Mouse (Mus musculus): ENCODE results near the gene Trim80. TPM values are rescaled to one million over a fixed set of nuclear protein-coding genes. Genes with fewer than 3 reads are reported as not detected.

Trim80 gene
- polyA plus RNA-seq, 1 experiment from 2014 or later, result not detected

GRCm38 (mm10) chr11:115406858-115407401 lies 33.4 kb upstream of the Trim80 start:
- Histone ChIP-seq H3K27me3 (ENCODE audit: control insufficient read depth, insufficient read depth, low read length) (no peaks in the 10 kb centered on the region), H3K9ac (ENCODE audit: low read length) (no peak overlapping the region), H3K4me2 (ENCODE audit: low read depth, severe bottlenecking) (no peak overlapping the region), H3K4me1 (ENCODE audit: control insufficient read depth, insufficient read depth, low read length) (peaks cover 10% of the 10 kb centered on the region), H3K27ac (replicated peaks; ENCODE audit: low read depth, low read length) (no peak overlapping the region), H3K4me3 (ENCODE audit: low read depth, low read length) (no peak overlapping the region), H3K9me3 (ENCODE audit: control insufficient read depth, low read length) (no peaks in the 10 kb centered on the region), H3K36me3 (ENCODE audit: control insufficient read depth, insufficient read depth, low read length) (peaks cover 8% of the 10 kb centered on the region)
- WGBS, result 97% methylated on average over 17 of the region's 17 CpGs
- ATAC-seq (ENCODE audit: insufficient number of reproducible peaks, low FRiP score, low TSS enrichment, low read depth), result no peak
- DNase-seq (ENCODE audit: low spot score), result no peak

DNA sequence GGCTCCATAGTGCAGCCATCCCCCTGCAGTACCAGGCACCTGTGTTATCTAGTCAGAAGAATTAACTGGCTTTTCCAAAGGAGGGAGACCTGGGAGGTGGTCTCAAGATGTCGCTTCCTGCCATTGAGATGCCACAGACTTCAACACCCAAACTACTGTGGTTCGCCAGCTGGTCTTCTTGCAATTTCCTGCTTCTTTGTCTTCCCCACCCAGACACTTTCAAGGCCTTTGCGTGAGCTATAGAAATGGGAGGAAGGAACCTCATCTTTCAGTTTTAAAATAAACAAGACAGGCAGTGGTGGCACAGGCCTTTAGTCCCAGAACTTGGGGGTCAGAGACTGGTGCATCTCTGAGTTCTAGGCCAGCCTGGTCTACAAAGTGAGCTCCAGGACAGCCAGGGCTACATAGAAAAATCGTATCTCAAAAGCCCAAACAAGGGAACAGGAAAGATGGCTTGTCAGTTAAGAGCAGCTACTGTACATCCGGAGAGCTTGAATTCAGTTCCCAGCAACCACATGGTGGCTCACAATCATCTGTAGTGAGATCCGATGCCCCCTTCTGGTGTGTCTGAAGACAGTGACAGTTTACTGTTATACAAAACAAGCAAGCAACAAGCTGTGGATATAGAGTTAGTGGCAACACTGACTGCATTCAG lies 32.0 kb upstream of the Trim80 start:
- Histone ChIP-seq H3K27ac (replicated peaks; ENCODE audit: low read depth, low read length) (no peak overlapping the region), H3K4me1 (ENCODE audit: control insufficient read depth, insufficient read depth, low read length) (peaks cover 15% of the 10 kb centered on the region), H3K36me3 (ENCODE audit: control insufficient read depth, insufficient read depth, low read length) (peaks cover 8% of the 10 kb centered on the region), H3K9ac (ENCODE audit: low read length) (no peak overlapping the region), H3K4me2 (ENCODE audit: low read depth, severe bottlenecking) (no peak overlapping the region), H3K4me3 (ENCODE audit: low read depth, low read length) (no peak overlapping the region), H3K9me3 (ENCODE audit: control insufficient read depth, low read length) (no peaks in the 10 kb centered on the region), H3K27me3 (ENCODE audit: control insufficient read depth, insufficient read depth, low read length) (no peaks in the 10 kb centered on the region)
- no peak for DNase-seq (ENCODE audit: low spot score)
- ATAC-seq (ENCODE audit: insufficient number of reproducible peaks, low FRiP score, low TSS enrichment, low read depth), result no peak
- 88% methylated on average over 6 of the region's 6 CpGs for WGBS

GRCm38 (mm10) chr11:115409556-115409955 lies 30.8 kb upstream of the Trim80 start:
- no peak overlapping the region for H3K27ac ChIP-seq (replicated peaks; ENCODE audit: low read depth, low read length)
- no peak overlapping the region for H3K4me2 ChIP-seq (ENCODE audit: low read depth, severe bottlenecking)
- DNase-seq (ENCODE audit: low spot score) (no peak), ATAC-seq (ENCODE audit: insufficient number of reproducible peaks, low FRiP score, low TSS enrichment, low read depth) (no peak)
- H3K36me3 ChIP-seq (ENCODE audit: control insufficient read depth, insufficient read depth, low read length), result peaks cover 8% of the 10 kb centered on the region
- H3K9ac ChIP-seq (ENCODE audit: low read length), result no peak overlapping the region
- peaks cover 16% of the 10 kb centered on the region for H3K4me1 ChIP-seq (ENCODE audit: control insufficient read depth, insufficient read depth, low read length)
- no peak overlapping the region for H3K4me3 ChIP-seq (ENCODE audit: low read depth, low read length)
- WGBS, result 87% methylated on average over 7 of the region's 7 CpGs
- no peaks in the 10 kb centered on the region for H3K9me3 ChIP-seq (ENCODE audit: control insufficient read depth, low read length)
- H3K27me3 ChIP-seq (ENCODE audit: control insufficient read depth, insufficient read depth, low read length), result no peaks in the 10 kb centered on the region

DNA sequence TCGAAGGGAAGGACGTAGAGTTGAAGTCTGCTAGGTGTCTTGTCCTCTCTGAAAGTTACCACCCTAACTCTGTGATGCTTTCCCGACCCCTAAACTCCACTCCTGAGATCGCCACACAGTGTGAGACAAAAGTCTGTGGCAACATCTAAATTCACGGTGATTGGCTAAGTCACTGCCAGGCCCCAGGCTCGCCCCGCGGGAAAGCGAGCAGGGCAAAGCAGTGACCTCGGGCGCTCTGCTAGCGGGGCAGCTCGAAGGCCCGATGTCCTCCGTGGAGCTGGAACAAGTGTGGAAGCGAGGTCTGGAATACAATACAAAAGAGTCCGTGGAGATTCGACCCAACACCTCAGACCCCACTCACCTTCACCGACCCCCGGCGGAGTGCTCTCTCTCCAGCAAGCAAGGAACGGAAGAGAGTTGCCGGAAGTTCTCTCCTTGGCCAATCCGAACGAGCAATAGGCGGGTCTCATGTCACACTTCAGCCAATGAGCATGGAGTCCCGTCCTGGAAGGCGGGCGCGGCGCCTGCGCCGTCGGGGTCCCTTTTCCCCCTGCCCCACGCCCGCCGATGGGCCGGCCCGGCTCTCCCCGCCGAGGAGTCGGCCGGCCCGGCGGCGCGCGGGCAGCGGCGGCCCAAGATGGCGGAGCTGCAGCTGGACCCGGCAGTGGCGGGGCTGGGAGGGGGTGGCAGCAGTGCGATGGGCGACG lies 20.7 kb upstream of the Trim80 start, which contains the start of the genes Atp5h and Kctd2:
Gene Atp5h (minus strand): TSS at position 432 of the 707 bp plus-strand sequence.
Gene Kctd2 (plus strand): TSS at position 598 of the 707 bp plus-strand sequence.
- peaks cover 11% of the 10 kb centered on the region for H3K4me1 ChIP-seq (ENCODE audit: control insufficient read depth, insufficient read depth, low read length)
- H3K36me3 ChIP-seq (ENCODE audit: control insufficient read depth, insufficient read depth, low read length), result peaks cover 13% of the 10 kb centered on the region; the same call in 1 of the 2 replicates
- peak; percentile 93 for DNase-seq (ENCODE audit: low spot score)
- peak within 1 kb of the TSS; percentile 97 for H3K9ac ChIP-seq (ENCODE audit: low read length)
- H3K9me3 ChIP-seq (ENCODE audit: control insufficient read depth, low read length), result no peaks in the 10 kb centered on the region
- peak within 1 kb of the TSS; percentile 93 for H3K4me3 ChIP-seq (ENCODE audit: low read depth, low read length)
- peak; percentile 90 for ATAC-seq (ENCODE audit: insufficient number of reproducible peaks, low FRiP score, low TSS enrichment, low read depth)
- under 1% methylated on average over 50 of the region's 56 CpGs for WGBS
- peak within 1 kb of the TSS; percentile 81 for H3K27ac ChIP-seq (replicated peaks; ENCODE audit: low read depth, low read length)
- H3K4me2 ChIP-seq (ENCODE audit: low read depth, severe bottlenecking), result peak within 1 kb of the TSS; percentile 97
- H3K27me3 ChIP-seq (ENCODE audit: control insufficient read depth, insufficient read depth, low read length), result no peaks in the 10 kb centered on the region

- Histone ChIP-seq H3K27ac (replicated peaks; ENCODE audit: low read depth, low read length) (peak overlapping the region; percentile 81), H3K36me3 (ENCODE audit: control insufficient read depth, insufficient read depth, low read length) (peaks cover 9% of the 10 kb centered on the region; the same call in 1 of the 2 replicates), H3K4me1 (ENCODE audit: control insufficient read depth, insufficient read depth, low read length) (peaks cover 11% of the 10 kb centered on the region), H3K27me3 (ENCODE audit: control insufficient read depth, insufficient read depth, low read length) (no peaks in the 10 kb centered on the region), H3K9me3 (ENCODE audit: control insufficient read depth, low read length) (no peaks in the 10 kb centered on the region), H3K9ac (ENCODE audit: low read length) (peak overlapping the region; percentile 97), H3K4me2 (ENCODE audit: low read depth, severe bottlenecking) (peak overlapping the region; percentile 97), H3K4me3 (ENCODE audit: low read depth, low read length) (peak overlapping the region; percentile 93)
- peak; percentile 69 for DNase-seq (ENCODE audit: low spot score)
- peak; percentile 74; the same call in 1 of the 2 replicates for ATAC-seq (ENCODE audit: insufficient number of reproducible peaks, low FRiP score, low TSS enrichment, low read depth)
- 2% methylated on average over 35 of the region's 45 CpGs for WGBS
These were observed 19.8 kb upstream of the Trim80 start for GRCm38 (mm10) chr11:115420336-115421190.

GRCm38 (mm10) chr11:115421328-115421727 lies 19.0 kb upstream of the Trim80 start:
- Histone ChIP-seq H3K27ac (replicated peaks; ENCODE audit: low read depth, low read length) (no peak overlapping the region), H3K36me3 (ENCODE audit: control insufficient read depth, insufficient read depth, low read length) (peaks cover 9% of the 10 kb centered on the region; the same call in 1 of the 2 replicates), H3K4me3 (ENCODE audit: low read depth, low read length) (peak overlapping the region; percentile 93), H3K4me2 (ENCODE audit: low read depth, severe bottlenecking) (peak overlapping the region; percentile 97), H3K27me3 (ENCODE audit: control insufficient read depth, insufficient read depth, low read length) (no peaks in the 10 kb centered on the region), H3K4me1 (ENCODE audit: control insufficient read depth, insufficient read depth, low read length) (peaks cover 11% of the 10 kb centered on the region), H3K9me3 (ENCODE audit: control insufficient read depth, low read length) (no peaks in the 10 kb centered on the region), H3K9ac (ENCODE audit: low read length) (no peak overlapping the region)
- DNase-seq (ENCODE audit: low spot score), result no peak
- 71% methylated on average over 1 of the region's 1 CpGs for WGBS
- ATAC-seq (ENCODE audit: insufficient number of reproducible peaks, low FRiP score, low TSS enrichment, low read depth), result no peak

- Histone ChIP-seq H3K4me1 (ENCODE audit: control insufficient read depth, insufficient read depth, low read length) (peaks cover 11% of the 10 kb centered on the region), H3K36me3 (ENCODE audit: control insufficient read depth, insufficient read depth, low read length) (peaks cover 12% of the 10 kb centered on the region; the same call in 1 of the 2 replicates), H3K4me3 (ENCODE audit: low read depth, low read length) (no peak overlapping the region), H3K9me3 (ENCODE audit: control insufficient read depth, low read length) (no peaks in the 10 kb centered on the region), H3K9ac (ENCODE audit: low read length) (0 out of 2 replicates have a peak overlapping the region, but pooled peaks have one; percentile 14), H3K27ac (replicated peaks; ENCODE audit: low read depth, low read length) (no peak overlapping the region), H3K27me3 (ENCODE audit: control insufficient read depth, insufficient read depth, low read length) (no peaks in the 10 kb centered on the region), H3K4me2 (ENCODE audit: low read depth, severe bottlenecking) (no peak overlapping the region)
- DNase-seq (ENCODE audit: low spot score) (no peak), ATAC-seq (ENCODE audit: insufficient number of reproducible peaks, low FRiP score, low TSS enrichment, low read depth) (no peak)
- WGBS, result 92% methylated on average over 16 of the region's 16 CpGs
These were observed 18.4 kb upstream of the Trim80 start for GRCm38 (mm10) chr11:115421972-115422371.

GRCm38 (mm10) chr11:115423091-115423490 lies 17.3 kb upstream of the Trim80 start:
- H3K9me3 ChIP-seq (ENCODE audit: control insufficient read depth, low read length), result no peaks in the 10 kb centered on the region
- no peak overlapping the region for H3K4me3 ChIP-seq (ENCODE audit: low read depth, low read length)
- no peak for ATAC-seq (ENCODE audit: insufficient number of reproducible peaks, low FRiP score, low TSS enrichment, low read depth)
- peaks cover 3% of the 10 kb centered on the region; the same call in 1 of the 2 replicates for H3K36me3 ChIP-seq (ENCODE audit: control insufficient read depth, insufficient read depth, low read length)
- H3K4me2 ChIP-seq (ENCODE audit: low read depth, severe bottlenecking), result no peak overlapping the region
- H3K27me3 ChIP-seq (ENCODE audit: control insufficient read depth, insufficient read depth, low read length), result no peaks in the 10 kb centered on the region
- 81% methylated on average over 3 of the region's 3 CpGs for WGBS
- no peak overlapping the region for H3K27ac ChIP-seq (replicated peaks; ENCODE audit: low read depth, low read length)
- H3K4me1 ChIP-seq (ENCODE audit: control insufficient read depth, insufficient read depth, low read length), result peaks cover 11% of the 10 kb centered on the region
- no peak for DNase-seq (ENCODE audit: low spot score)
- H3K9ac ChIP-seq (ENCODE audit: low read length), result no peak overlapping the region

Measured in limb, embryonic 11.5 days (tissue).